Mouse (Mus musculus): Measurements from ENCODE around the gene Tshz2.

DNA sequence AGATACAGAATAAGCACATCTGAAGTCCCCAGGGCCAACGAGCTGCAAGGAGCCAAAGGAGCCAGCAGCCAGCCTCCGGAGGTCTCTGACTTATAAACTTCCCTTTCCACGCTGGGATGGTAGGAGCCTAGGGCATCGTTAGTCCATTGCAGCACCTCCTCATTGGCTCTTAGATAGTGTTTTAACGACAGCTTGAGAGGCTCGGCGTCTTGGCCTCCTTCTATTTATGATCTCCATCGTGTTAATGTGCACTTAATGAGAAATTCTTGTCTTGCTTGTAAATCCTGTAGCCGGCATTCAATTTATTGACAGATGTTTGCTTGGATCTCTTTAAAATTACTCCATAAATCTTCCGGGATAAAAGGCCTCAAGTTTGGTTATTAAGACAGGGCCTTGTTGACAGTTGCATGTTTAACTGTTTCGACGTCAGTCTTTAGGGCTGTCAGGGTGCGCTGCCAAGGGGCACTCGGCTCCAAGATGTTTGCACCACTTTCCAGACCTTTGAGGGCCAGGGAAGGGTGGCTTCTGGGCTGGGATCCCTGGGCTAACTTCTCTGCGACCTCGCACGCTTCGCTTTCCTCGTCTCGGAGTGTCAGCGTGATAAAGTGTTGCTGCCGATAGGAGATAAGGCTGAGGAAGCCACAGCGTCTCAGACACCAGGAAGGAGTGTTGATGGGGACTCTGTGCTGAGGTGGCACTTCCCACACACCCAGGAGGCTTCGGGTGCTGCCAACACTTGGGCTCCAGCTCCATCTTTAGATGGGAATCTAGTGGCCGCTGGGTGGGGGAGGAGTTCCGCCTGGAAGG lies 150.3 kb downstream of the Tshz2 start:
- TF ChIP-seq CTCF (IDR thresholded peaks at IDR 0.05; ENCODE audit: insufficient read depth, low read length): no peak
- TF ChIP-seq POLR2A (IDR thresholded peaks at IDR 0.05; ENCODE audit: borderline replicate concordance, extremely low read depth, low read depth, low read length): no peak

Data from lung, adult 2 months (tissue).